Mouse (Mus musculus) kidney, adult 9 months (tissue): ENCODE data around the gene Lmx1a.

Experiments
- DNase-seq: peaks from one replicate; pipeline ENCODE4 v3.0.0; 2022

Lmx1a gene

DNA sequence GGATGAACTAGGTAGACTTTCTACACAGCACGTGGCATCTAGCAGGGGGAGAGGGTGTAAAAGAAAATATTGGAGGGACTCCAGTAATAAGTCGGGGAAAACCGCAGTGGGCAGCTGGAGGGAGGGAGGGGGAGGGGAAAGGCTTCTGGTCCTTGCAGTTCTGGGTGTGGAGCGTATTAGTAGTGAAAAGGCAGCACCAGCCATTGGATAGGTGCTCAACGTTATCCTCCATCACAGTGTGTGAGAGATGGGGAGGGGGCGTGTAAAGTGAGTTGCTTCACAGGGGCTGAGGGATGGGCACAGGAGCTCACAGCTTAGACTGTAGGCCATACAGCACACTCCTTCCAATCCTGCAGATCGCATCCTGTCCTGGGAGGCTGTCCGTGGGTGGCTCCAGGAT is 100.4 kb downstream of the Lmx1a start:
- no peak for DNase-seq

DNA sequence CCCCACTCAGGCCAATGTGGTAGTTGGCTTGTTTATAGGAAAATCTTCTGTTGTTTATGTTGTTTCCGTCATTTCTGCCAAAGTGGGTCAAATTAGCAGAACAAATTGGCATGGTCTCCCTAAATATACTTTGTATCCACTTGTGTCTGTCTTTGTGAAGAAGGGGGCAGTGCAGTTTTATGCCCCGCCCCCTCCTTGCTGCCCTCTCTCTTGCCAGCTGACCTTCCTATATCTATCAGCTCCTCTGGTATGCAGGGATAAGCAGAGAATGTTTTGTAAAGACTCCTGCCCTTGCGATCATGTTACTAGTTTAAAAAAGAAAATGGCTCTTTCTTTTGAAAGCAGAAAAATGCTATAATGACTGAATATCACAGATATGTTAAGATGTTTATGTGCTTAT is 101.7 kb downstream of the Lmx1a start:
- no peak for DNase-seq

DNA sequence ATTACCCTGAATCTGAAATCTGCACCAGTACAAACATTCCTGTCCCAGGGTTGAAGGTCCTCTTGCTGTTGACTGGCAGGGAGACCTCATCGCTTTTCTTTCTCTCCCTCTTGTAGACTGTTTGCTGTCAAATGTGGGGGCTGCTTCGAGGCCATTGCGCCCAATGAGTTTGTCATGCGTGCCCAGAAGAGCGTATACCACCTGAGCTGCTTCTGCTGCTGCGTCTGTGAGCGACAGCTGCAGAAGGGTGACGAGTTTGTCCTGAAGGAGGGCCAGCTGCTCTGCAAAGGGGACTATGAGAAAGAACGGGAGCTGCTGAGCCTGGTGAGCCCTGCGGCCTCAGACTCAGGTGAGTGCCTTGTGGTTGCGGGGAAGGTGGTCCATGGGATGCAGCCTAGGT is 102.2 kb downstream of the Lmx1a start:
- DNase-seq: no peak

DNA sequence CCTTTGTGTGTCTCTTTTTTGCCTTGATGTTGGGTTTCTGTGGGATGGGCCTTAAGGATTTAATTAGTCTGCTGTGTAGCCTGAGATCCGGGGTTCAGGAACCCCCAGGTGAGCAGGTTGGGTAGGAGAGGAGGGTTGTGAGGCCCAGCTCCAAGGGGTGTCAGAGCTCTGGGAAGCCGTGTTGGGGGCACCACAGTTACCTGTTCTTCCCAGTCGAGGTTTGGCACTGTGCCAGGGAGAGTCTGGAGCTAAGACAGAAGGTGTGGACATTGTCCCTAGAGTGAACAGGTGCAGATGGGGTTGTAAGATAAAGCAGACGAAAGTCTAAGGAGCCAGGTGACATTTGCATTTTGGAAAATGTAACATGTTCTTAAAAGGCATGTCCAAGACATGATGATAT is 112.9 kb downstream of the Lmx1a start:
- DNase-seq: no peak

GRCm38 (mm10) chr1:167802510-167803271 is 113.7 kb downstream of the Lmx1a start:
- no peak for DNase-seq

DNA sequence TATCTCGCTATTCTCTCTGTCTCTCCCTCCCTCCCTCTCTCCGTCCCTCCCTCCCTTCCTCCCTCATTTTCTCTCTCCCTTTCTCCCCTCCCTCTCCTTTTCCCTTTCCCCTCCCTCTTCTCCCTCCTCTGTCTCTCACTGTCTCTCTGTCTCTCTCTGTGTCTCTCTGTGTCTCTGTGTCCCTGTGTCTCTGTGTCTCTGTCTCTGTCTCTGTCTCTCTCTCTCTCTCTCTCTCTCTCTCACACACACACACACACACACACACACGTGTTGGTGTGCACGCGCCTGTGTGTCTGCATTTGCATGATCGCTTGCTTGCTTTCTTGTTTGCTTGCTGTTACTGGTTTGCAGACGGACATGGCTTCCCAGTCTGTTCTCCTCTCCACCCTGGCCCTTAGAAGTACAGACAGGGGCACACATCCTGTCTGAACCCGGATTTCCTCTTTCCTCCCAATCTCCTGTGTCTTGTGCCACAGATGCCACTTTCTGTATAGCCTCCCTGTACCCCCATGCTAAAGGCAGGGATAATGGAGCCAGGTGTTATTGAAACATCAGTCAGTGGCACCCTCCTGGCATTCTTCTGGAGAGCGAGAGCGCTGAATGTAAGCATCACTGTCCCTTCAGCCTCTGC is 114.4 kb downstream of the Lmx1a start:
- no peak for DNase-seq

DNA sequence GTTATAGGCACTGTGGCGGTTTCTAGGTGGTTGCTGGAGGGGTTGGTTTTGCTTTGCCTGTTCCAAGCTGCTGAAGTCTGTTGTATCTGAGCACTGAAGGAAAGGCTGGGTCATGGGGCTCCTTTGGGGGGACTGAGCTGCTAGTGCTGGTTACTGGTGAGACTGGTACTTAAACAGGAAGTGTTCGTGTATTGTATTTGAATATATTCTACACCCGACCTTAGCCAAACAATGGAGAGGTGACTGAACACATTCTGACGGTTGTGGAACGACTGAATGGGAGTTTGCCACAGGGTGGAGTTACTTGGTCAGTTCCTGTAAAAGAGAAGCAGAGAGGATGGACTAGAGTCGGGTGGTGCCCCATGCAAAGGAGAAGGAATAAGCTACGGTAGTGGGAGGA is 115.8 kb downstream of the Lmx1a start:
- no peak for DNase-seq

- no peak for DNase-seq
Measured at GRCm38 (mm10) chr1:167811141-167811540, 122.1 kb downstream of the Lmx1a start.

- DNase-seq: no peak
Measured at GRCm38 (mm10) chr1:167815166-167815565, 126.1 kb downstream of the Lmx1a start.

- DNase-seq: no peak
Measured at GRCm38 (mm10) chr1:167817028-167817427, 128.0 kb downstream of the Lmx1a start.

GRCm38 (mm10) chr1:167817616-167818015 is 128.6 kb downstream of the Lmx1a start:
- no peak for DNase-seq

DNA sequence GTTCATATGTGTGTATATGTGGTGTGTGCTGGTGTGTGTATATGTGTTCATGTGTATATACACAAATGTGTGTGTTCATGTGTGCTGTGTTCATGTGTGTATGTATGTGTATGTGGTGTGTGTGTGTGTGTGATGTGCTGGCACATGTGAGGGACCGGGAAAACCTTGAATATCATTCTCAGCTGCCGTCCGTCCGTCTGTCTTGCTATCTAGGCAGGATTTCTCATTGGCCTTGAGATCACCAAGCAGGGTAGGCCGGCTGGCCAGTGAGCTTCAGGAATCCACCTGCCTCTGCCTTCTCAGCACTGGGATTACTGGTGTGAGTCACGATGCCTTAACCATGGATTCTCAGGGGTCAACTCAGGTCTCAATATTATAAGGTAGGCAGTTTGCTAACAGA is 131.0 kb downstream of the Lmx1a start:
- no peak for DNase-seq

DNA sequence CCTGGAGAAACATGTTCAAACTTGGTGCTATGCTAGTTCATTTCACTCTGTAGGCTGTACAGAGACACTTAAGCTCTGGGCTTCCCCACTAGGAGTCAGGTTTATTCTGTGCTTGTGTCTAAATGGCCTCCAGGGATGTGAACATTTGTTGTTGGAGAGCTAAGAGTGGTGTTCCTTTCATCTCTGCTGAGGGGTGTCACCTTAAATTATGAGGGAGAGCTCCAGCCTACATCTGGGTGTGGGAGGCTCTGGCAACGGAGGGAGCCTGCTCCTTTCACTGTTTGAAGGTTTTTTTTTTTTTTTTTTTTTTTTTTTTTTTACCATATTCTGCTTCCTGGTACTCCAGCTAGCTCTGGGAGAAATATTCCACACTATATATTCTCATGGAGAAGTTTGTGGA is 132.1 kb downstream of the Lmx1a start:
- no peak for DNase-seq

GRCm38 (mm10) chr1:167830291-167830690 is 141.3 kb downstream of the Lmx1a start:
- DNase-seq: no peak

- DNase-seq: no peak
Measured at GRCm38 (mm10) chr1:167831601-167832000, 142.6 kb downstream of the Lmx1a start.

GRCm38 (mm10) chr1:167854801-167855200 is 165.8 kb downstream of the Lmx1a start:
- no peak for DNase-seq

DNA sequence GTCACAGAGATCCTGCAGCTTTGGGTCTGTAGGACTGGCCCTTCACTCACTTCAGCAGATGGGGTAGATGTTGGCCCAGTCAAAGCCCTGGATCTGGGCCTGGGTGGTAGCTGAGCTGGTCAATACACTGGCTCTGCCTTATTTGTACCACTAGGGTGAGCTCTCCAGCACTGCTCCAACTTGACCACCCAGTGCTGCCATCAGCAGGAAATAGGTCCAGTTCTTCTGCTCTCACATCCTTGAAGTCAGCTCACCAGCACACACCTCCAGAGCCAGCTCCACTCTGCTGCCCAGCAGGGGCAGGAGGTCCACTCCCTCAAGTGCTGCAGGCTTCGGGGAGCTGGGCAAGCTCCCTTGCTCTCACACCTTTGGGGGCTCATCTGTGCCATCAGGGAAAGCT is 183.0 kb downstream of the Lmx1a start:
- DNase-seq: no peak

DNA sequence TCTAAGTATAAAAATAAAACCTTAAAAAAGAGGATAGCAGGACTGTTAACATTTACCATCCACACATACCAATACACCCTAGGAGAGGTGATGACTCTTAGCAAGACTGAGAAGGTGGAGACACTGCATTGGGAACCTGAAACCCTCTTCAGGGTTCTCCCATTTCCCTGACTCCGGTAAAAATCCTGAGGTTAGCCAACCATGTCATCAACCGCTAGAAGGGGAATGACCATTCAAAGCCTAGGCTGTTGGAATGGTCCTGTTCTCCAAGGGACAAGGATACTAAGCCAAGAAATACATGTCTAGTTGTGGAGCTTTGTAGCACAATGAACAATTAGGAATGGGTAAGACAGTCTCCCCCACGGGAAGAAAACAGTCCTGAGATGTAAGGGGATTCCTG is 185.1 kb downstream of the Lmx1a start:
- no peak for DNase-seq

- DNase-seq: no peak
Measured at GRCm38 (mm10) chr1:167877931-167878330, 188.9 kb downstream of the Lmx1a start.

- DNase-seq: no peak
Measured at GRCm38 (mm10) chr1:167878354-167878753, 189.3 kb downstream of the Lmx1a start.

DNA sequence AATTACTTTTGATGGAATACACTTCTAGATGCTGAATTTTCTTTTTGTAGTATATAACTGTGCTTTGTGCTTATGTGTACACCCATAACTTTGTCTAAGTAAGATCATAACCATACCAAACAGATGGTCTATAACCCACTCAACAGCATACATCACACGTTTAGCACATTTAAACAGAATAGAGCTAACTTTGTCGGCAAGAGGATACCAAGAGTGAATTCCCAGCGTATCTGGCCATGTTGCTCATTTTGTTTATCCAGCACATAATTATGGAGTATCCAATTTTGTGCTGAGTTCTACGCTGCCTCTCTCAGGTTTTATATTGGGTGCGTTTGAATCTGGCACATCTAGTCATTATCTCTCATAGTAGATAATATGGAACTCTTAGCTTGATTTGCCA is 196.7 kb downstream of the Lmx1a start:
- no peak for DNase-seq

GRCm38 (mm10) chr1:167888120-167888519 is 199.1 kb downstream of the Lmx1a start:
- DNase-seq: no peak

DNA sequence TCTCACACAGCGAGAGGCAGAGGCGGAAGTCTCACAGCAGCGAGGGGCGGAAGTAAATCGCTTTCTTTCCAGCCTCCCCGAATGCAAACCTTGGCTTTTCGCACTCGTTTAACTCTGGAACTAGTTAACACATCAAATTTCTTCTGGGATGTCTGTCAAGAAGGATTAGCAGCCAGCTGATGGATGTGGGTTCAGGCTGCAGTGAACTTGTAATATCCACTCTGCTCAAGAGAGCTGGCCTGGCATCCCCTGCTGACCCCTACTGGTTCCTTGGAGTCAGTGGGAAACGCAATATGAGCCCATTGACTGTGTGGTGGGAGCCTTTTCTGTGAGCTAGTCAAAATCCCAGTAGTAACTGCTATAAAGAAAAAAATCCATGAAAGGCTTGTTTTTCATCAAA is 199.8 kb downstream of the Lmx1a start:
- DNase-seq: no peak

DNA sequence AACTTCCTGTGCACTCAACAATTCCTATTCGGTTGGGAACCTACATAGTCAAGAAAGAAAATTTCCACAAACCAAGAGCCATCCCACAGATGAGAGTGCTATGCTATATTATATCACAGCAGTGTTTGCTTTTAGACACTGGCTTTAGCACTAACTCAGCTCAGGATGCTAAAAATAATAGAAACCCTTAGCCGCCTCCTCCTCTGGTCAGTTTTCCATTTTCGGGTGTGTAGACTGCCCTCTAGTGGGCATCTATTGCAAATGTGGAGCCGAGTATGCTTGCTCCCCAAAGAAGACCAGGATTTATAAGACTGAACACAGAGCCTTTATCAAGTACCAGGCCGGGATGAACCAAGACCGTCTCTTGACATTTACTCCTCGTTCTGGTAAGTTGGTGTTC is 207.2 kb downstream of the Lmx1a start:
- peak; percentile 29 for DNase-seq
